Mouse (Mus musculus) C2C12 (cell line): ENCODE data around the gene Nek5. TPM values are rescaled to one million over a fixed set of nuclear protein-coding genes. Genes with fewer than 3 reads are reported as not detected.

Source experiments
- H3K27me3 ChIP-seq: one replicate; pipeline ENCODE4 v1.6.1; 2011; ENCODE audit not compliant: control insufficient read depth, insufficient read depth, insufficient read length
- H3K36me3 ChIP-seq: one replicate; pipeline ENCODE4 v1.6.1; 2011; ENCODE audit not compliant: control insufficient read depth, insufficient read depth
- H3K4me3 ChIP-seq: one replicate; pipeline ENCODE4 v1.5.1; 2011; ENCODE audit warnings: mild to moderate bottlenecking, control low read depth; ENCODE audit not compliant: poor library complexity, insufficient read depth, severe bottlenecking
- H3K79me2 ChIP-seq: one replicate; pipeline ENCODE4 v1.6.1; 2011; ENCODE audit not compliant: control insufficient read depth, insufficient read depth
- H3K79me3 ChIP-seq: one replicate; pipeline ENCODE4 v1.6.1; 2011; ENCODE audit warnings: low read depth, control low read depth
- H3ac ChIP-seq: one replicate; pipeline ENCODE3; 2011; ENCODE audit warnings: low read depth; ENCODE audit not compliant: control insufficient read depth, insufficient read length
- CEBPB ChIP-seq: IDR thresholded peaks from one replicate; pipeline ENCODE4 v1.6.1; 2011; ENCODE audit warnings: low read depth, mild to moderate bottlenecking, control low read depth, moderate library complexity
- CTCF ChIP-seq: IDR thresholded peaks from one replicate; pipeline ENCODE4 v1.5.1; 2011; ENCODE audit not compliant: control insufficient read depth, insufficient read depth, insufficient read length
- FOSL1 ChIP-seq: IDR thresholded peaks from one replicate; pipeline ENCODE4 v1.8.0; 2011; ENCODE audit warnings: mild to moderate bottlenecking, low read length; ENCODE audit not compliant: poor library complexity, insufficient read depth, severe bottlenecking
- MAX ChIP-seq: IDR thresholded peaks from one replicate; pipeline ENCODE4 v1.6.1; 2011; ENCODE audit warnings: mild to moderate bottlenecking, control low read depth
- MYOD1 ChIP-seq: IDR thresholded peaks from one replicate; pipeline ENCODE4 v1.6.1; 2011; ENCODE audit warnings: low read depth; ENCODE audit not compliant: control insufficient read depth, insufficient read length
- MYOG ChIP-seq: IDR thresholded peaks from one replicate; pipeline ENCODE4 v1.6.1; 2011; ENCODE audit not compliant: control insufficient read depth, insufficient read length; ENCODE audit errors: extremely low read depth
- USF1 ChIP-seq: IDR thresholded peaks from one replicate; pipeline ENCODE4 v1.6.1; 2011; ENCODE audit warnings: low read depth, mild to moderate bottlenecking, control low read depth, moderate library complexity
- polyA plus RNA-seq: library from polyadenylated mRNA; unstranded; fragments of >200 nt; fragmentation: generic; extraction: Trizol; gene quantifications from one replicate; pipeline ENCODE4 v1.2.1, GENCODE M21; 2012; ENCODE audit warnings: missing spikeins

Gene Nek5
- polyA plus RNA-seq, 1 experiment, result not detected

GRCm38 (mm10) chr8:22132062-22132461 is 7.2 kb upstream of the Nek5 start:
- Histone ChIP-seq H3K4me3 (no peak overlapping the region), H3K27me3 (no peaks in the 10 kb centered on the region), H3ac (no peak overlapping the region), H3K79me2 (no peaks in the 10 kb centered on the region), H3K79me3 (no peaks in the 10 kb centered on the region), H3K36me3 (no peaks in the 10 kb centered on the region)
- TF ChIP-seq USF1 (no peak), CTCF (no peak), FOSL1 (no peak), MYOG (no peak), CEBPB (no peak), MAX (no peak), MYOD1 (no peak)

GRCm38 (mm10) chr8:22107020-22107419 is 17.8 kb downstream of the Nek5 start:
- TF ChIP-seq FOSL1 (no peak), MYOG (no peak), MAX (no peak), CEBPB (no peak), MYOD1 (no peak), CTCF (no peak), USF1 (no peak)
- Histone ChIP-seq H3K36me3 (no peaks in the 10 kb centered on the region), H3ac (no peak overlapping the region)

DNA sequence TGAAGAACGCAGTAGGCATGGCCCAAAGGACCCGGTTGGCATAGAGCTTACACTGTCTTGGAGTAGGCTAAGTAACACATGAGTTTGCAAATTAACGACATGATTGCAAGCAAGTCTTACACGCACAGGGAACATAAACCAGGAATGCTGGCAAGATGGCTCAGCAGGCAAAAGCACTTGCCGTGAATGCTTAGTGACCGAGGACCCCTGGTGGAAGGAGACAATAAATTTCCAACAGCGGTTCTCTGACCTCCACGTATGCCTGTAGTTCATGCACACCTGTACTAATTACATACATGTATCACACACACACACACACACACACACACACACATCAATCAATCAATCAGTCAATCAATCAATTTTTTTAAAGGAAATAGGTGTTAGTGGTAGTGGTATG is 33.3 kb downstream of the Nek5 start:
- Histone ChIP-seq H3K79me3 (no peaks in the 10 kb centered on the region), H3K36me3 (no peaks in the 10 kb centered on the region), H3ac (no peak overlapping the region), H3K79me2 (no peaks in the 10 kb centered on the region), H3K4me3 (no peak overlapping the region), H3K27me3 (peaks cover 4% of the 10 kb centered on the region)
- no peak for TF ChIP-seq USF1
- TF ChIP-seq MYOG, result no peak
- no peak for TF ChIP-seq CEBPB
- no peak for TF ChIP-seq FOSL1
- no peak for TF ChIP-seq MAX
- TF ChIP-seq CTCF, result no peak
- no peak for TF ChIP-seq MYOD1

More at GRCm38 (mm10) chr8:22107020-22107419, 17.8 kb downstream of the Nek5 start:
- no peaks in the 10 kb centered on the region for H3K79me3 ChIP-seq
- no peaks in the 10 kb centered on the region for H3K27me3 ChIP-seq
- no peak overlapping the region for H3K4me3 ChIP-seq
- H3K79me2 ChIP-seq, result no peaks in the 10 kb centered on the region

DNA sequence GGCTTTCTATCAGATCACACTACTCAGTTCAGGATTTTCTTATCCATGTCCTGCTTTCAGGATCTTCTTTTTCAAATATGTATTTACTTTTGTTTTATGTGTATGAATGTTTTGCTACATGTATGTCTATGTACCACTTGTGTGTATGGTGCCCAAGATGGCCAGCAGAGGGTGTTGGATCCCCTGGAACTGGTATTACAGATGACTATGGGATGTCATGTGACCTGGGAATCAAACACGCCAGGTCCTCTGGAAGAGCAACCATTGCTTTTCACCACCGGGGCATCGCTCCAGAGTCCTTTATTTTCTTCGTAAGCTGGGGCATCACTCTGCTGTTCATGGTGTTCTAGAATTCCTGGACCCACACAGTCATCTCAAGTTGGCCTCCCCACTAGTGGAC is 35.6 kb downstream of the Nek5 start:
- Histone ChIP-seq H3ac (no peak overlapping the region), H3K79me3 (no peaks in the 10 kb centered on the region), H3K36me3 (no peaks in the 10 kb centered on the region), H3K4me3 (no peak overlapping the region), H3K79me2 (no peaks in the 10 kb centered on the region), H3K27me3 (peaks cover 8% of the 10 kb centered on the region)
- TF ChIP-seq MYOG, result no peak
- no peak for TF ChIP-seq FOSL1
- no peak for TF ChIP-seq MAX
- TF ChIP-seq MYOD1, result no peak
- no peak for TF ChIP-seq CEBPB
- TF ChIP-seq USF1, result no peak
- TF ChIP-seq CTCF, result no peak

DNA sequence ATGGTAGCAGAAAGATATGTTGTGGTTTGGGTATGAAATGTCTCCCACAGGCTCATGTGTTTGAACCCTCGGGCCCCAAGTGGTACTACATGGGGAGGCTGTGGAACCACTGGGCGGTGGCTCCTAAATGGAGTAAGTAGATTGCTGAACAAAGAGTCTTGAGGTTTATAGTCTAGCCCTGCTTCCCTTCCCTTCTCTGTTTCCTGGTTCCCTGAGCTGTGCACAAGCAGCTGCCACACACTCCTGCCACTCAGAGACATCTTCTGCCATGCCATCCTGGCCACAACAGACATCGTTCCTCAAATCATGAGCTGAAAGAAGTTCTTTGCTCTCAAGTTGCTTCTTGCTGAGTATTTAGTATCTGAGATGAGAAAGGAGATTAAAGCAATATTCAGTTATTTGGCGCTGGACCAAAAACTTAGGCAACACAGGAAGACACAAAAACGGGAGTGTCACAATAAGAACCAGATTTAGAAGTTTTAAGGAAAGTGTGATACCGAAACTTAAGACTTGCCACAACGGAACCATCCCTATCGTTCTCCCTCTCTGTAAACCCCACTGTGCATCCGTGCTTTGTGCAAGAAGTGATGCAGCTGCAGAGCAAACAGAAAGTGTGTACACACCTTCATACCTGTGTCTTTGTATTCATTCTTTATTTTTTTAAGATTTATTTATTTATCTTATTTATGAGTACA is 45.4 kb downstream of the Nek5 start:
- no peak overlapping the region for H3K4me3 ChIP-seq

GRCm38 (mm10) chr8:22061126-22061525 is 63.7 kb downstream of the Nek5 start:
- Histone ChIP-seq H3K27me3 (peaks cover 19% of the 10 kb centered on the region), H3K4me3 (peak overlapping the region; percentile 71), H3K79me3 (peaks cover 19% of the 10 kb centered on the region), H3K79me2 (peaks cover 31% of the 10 kb centered on the region), H3K36me3 (peaks cover 39% of the 10 kb centered on the region), H3ac (peak overlapping the region; percentile 40)
- TF ChIP-seq CTCF (no peak), MYOD1 (no peak), CEBPB (no peak), FOSL1 (no peak), MAX (no peak), USF1 (no peak), MYOG (no peak)

More for the DNA sequence above, 45.4 kb downstream of the Nek5 start:
- no peak for TF ChIP-seq USF1
- TF ChIP-seq MYOG, result no peak
- no peak for TF ChIP-seq MYOD1
- no peak for TF ChIP-seq MAX
- no peak for TF ChIP-seq FOSL1
- TF ChIP-seq CTCF, result no peak
- no peak for TF ChIP-seq CEBPB
- Histone ChIP-seq H3K79me3 (no peaks in the 10 kb centered on the region), H3K79me2 (no peaks in the 10 kb centered on the region), H3ac (no peak overlapping the region), H3K36me3 (no peaks in the 10 kb centered on the region), H3K27me3 (no peaks in the 10 kb centered on the region)
